Mouse (Mus musculus) frontal cortex, adult 2 months (tissue): ENCODE measurements around the gene Hoxa5. TPM values are rescaled to one million over a fixed set of nuclear protein-coding genes. Genes with fewer than 3 reads are reported as not detected.

ENCODE experiments used
- DNase-seq, 2 experiments: peaks; one replicate each; pipeline ENCODE4 v3.0.0; 2022; ENCODE audit warnings: low spot score in 1 of 2; ENCODE audit errors: extremely low spot score in 1 of 2
- polyA plus RNA-seq: library from polyadenylated mRNA; depleted of rRNA; stranded (reverse); fragments of >200 nt; gene quantifications from 2 replicates; pipeline ENCODE4 v1.2.3, GENCODE M21; 2012; rRNA removed

Gene Hoxa5
- polyA plus RNA-seq, 1 experiment = not detected

DNA sequence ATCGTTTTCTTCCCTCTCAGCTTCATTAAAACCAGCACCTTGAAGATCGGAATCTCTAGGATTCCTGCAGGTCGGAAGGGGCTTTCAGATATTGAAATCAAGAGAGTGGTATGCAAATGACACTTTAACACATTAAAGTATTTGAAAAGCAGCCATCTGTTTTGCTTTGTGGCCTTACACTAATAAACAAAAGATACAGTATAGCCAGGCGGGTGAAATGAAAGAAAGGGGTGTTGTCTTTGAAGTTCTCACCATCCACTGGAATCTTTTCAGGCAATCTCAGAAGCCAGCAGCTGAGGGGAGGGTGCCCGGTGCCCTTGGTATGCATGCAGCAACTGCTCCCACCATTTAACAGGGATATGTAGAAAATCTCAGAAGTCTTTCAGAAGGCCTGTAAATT is 50.3 kb downstream of the Hoxa5 start:
- DNase-seq = no peak

DNA sequence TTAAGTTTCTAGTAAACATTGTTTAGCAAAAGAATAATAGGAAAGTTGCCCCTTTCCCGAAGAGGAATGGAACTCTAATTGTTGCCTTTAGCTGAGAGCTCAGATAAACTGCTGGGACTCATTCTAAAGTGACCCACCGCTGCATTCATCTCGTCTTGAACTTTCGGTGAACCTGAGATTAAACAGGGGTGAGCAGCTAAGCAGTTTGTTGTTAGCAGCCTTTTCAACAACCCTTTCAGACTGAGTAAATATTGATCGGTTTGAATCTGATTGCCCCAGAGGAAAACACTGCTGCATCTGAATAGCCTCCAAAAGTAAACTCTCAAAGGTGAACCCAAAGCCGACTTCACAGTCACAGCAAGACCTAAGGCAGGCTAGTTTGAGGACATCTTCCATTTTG is 51.1 kb downstream of the Hoxa5 start:
- no peak for DNase-seq

DNA sequence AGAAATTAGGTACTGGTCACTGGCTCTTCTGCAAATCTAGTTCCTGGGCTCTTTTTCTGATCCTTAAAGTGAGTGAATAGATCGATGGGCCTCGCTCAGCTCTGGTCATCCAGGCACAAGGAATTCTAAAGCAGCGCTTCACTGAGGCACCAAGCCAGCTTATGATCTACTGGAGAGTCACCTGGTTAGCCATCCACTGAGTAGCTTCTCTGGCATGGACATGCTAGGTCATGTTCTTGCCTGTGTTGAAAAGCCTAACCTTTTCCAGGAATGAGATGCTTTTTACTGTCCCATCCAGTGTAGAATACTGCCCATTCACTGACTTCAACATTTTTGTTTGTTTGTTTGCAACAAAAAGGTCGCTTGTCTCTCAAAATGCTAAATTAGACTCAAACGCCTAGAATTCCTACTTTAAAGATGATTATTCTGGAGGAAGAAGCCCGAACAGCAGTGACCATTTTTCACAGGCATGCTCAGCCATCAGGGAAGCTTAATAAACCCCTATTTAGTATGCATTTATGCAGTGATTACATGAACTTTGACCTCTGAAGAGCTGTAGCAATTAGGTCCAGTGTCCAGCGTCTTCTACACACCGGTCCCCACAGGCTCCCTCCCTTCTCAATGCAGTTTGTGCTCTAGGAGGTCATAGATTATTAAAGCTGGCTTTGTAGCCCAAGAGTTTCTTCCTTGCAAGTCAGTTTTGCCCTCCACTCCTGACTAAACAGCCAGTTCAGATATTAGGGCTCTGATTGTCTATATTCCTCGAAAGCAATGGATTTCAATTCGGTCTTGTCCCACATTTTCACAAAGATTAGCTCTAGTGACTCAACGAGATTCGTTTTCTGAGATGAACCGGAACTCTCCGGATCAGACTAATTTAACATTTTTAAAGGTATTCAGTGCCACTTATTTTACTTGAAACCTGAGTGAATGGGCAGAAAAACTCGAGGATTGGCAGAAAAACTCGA is 51.9 kb downstream of the Hoxa5 start:
- no peak for DNase-seq

Other genes with a start within 250 kb of the Hoxa5 start
- gene Skap2, start 192.0 kb downstream of the Hoxa5 start, polyA plus RNA-seq = 8.8 and 12.8 TPM in 2 replicates
- 0.04 TPM in 1 of 2 replicates, not detected in the other for gene Hoxa1, start 46.3 kb downstream of the Hoxa5 start, polyA plus RNA-seq
- not detected in 2 replicates for gene Hoxa2, start 39.8 kb downstream of the Hoxa5 start, polyA plus RNA-seq
- gene 5730596B20Rik, start 27.1 kb downstream of the Hoxa5 start, polyA plus RNA-seq = not detected in 2 replicates
- gene Hoxa4, start 12.8 kb downstream of the Hoxa5 start, polyA plus RNA-seq = 0.06 TPM in 1 of 2 replicates, not detected in the other
- not detected in 2 replicates for gene Hoxa6, start 4.1 kb upstream of the Hoxa5 start, polyA plus RNA-seq
- not detected in 2 replicates for gene Hoxa3, start 8.7 kb upstream of the Hoxa5 start, polyA plus RNA-seq
- not detected in 2 replicates for gene Gm28308, start 8.8 kb upstream of the Hoxa5 start, polyA plus RNA-seq
- 0.17 TPM in 1 of 2 replicates, not detected in the other for gene Hoxa7, start 17.3 kb upstream of the Hoxa5 start, polyA plus RNA-seq
- not detected in 2 replicates for gene Hoxa9, start 26.5 kb upstream of the Hoxa5 start, polyA plus RNA-seq
- gene Hoxa10, start 36.3 kb upstream of the Hoxa5 start, polyA plus RNA-seq = 0.27 TPM in 1 of 2 replicates, not detected in the other
- 0.04 and 0.21 TPM in 2 replicates for gene Hoxa11, start 41.2 kb upstream of the Hoxa5 start, polyA plus RNA-seq
- gene Hoxa13, start 56.3 kb upstream of the Hoxa5 start, polyA plus RNA-seq = not detected in 2 replicates
- not detected in 2 replicates for gene Evx1, start 108.9 kb upstream of the Hoxa5 start, polyA plus RNA-seq